Mouse (Mus musculus) bone marrow, adult 2 months (tissue): Measurements from ENCODE around the gene Inpp4b.

Source experiments
- CTCF ChIP-seq: fragments of 200-500 bp; IDR thresholded peaks from 2 replicates; pipeline ENCODE4 v1.5.1; 2011; ENCODE audit warnings: low read length, control low read depth; ENCODE audit not compliant: control insufficient read depth, insufficient read depth
- POLR2A ChIP-seq: fragments of 200-500 bp; IDR thresholded peaks from 2 replicates; pipeline ENCODE4 v1.6.1; 2011; ENCODE audit warnings: low read depth, mild to moderate bottlenecking, control low read depth, low read length, borderline replicate concordance; ENCODE audit not compliant: control insufficient read depth

DNA sequence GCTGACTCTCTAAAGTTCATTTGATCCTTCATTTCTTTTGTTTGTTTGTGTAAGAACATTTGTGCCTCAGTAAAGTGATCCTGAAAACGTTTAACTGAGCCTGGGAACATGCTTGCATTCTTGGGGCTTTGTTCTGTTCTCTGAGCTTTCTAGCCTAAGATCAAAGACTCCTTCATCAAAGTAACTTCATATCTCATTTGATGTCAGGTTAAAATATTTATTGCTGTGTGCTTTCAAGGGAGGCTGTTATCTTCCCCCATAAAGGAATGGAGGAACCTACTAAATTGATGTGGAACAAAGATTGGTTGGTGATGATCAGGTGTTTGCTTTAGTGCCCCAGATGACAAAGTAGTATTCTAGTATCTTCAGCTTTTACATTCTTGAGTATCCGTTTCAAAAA lies 352.5 kb downstream of the Inpp4b start:
- TF ChIP-seq POLR2A (no peak), CTCF (no peak)
